Mouse (Mus musculus) lung, embryonic 15.5 days (tissue): ENCODE results near the gene Mre11a. TPM values are rescaled to one million over a fixed set of nuclear protein-coding genes. Genes with fewer than 3 reads are reported as not detected.
"Not testable (repeated sequence)": the region's sequence is repeated elsewhere in the genome, so short reads cannot be mapped to it uniquely, and the experiment has no call there.

Experiments
- ATAC-seq: fragments of 200-750 bp; cut with Nextera tagmentation; 2 replicates; pipeline ENCODE4 v1.8.0; 2017; ENCODE audit warnings: moderate number of reproducible peaks, borderline replicate concordance; ENCODE audit not compliant: low FRiP score, low TSS enrichment; ENCODE audit errors: extremely low read depth
- H3K27ac ChIP-seq: fragments of 300-500 bp; sonication (generic); 2 replicates; pipeline ENCODE4 v1.5.1; 2015; ENCODE audit warnings: moderate library complexity, mild to moderate bottlenecking, inconsistent platforms
- H3K27me3 ChIP-seq: fragments of 300-500 bp; sonication (generic); 2 replicates; pipeline ENCODE4 v1.6.1; 2015; ENCODE audit warnings: inconsistent platforms
- H3K36me3 ChIP-seq: fragments of 300-500 bp; sonication (generic); 2 replicates; pipeline ENCODE4 v1.6.1; 2015; ENCODE audit warnings: inconsistent platforms
- H3K4me1 ChIP-seq: fragments of 300-500 bp; sonication (generic); 2 replicates; pipeline ENCODE4 v1.6.1; 2015; ENCODE audit warnings: inconsistent platforms
- H3K4me2 ChIP-seq: fragments of 300-500 bp; sonication (generic); 2 replicates; pipeline ENCODE4 v1.6.1; 2015; ENCODE audit warnings: inconsistent platforms, mild to moderate bottlenecking, moderate library complexity
- H3K4me3 ChIP-seq: fragments of 300-500 bp; sonication (generic); 2 replicates; pipeline ENCODE4 v1.5.1; 2015; ENCODE audit warnings: mild to moderate bottlenecking, inconsistent platforms
- H3K9ac ChIP-seq: fragments of 300-500 bp; sonication (generic); 2 replicates; pipeline ENCODE4 v1.6.1; 2015; ENCODE audit warnings: inconsistent platforms
- H3K9me3 ChIP-seq: fragments of 300-500 bp; sonication (generic); 2 replicates; pipeline ENCODE4 v1.6.1; 2016; ENCODE audit warnings: inconsistent platforms
- WGBS: fragments of 180-500 bp; shearing (Covaris S2); methylation state at CpG from one replicate; pipeline ENCODE4 v1.1.7; 2015; 5-methylcytosine and 5-hydroxymethylcytosine counted together
- polyA plus RNA-seq: library from polyadenylated mRNA; unstranded; fragments of >200 nt; fragmentation: Nextera tagmentation; extraction: Ambion mirVana; gene quantifications from 2 replicates; pipeline ENCODE4 v1.2.1, GENCODE M21; 2015

Gene Mre11a
- polyA plus RNA-seq, 1 experiment from 2014 or later = 28.0 TPM

- Histone ChIP-seq H3K4me3 (no peak overlapping the region), H3K9ac (no peak overlapping the region), H3K27me3 (no peaks in the 10 kb centered on the region), H3K9me3 (no peaks in the 10 kb centered on the region), H3K4me2 (no peak overlapping the region), H3K36me3 (no peaks in the 10 kb centered on the region), H3K4me1 (no peaks in the 10 kb centered on the region), H3K27ac (no peak overlapping the region)
- no peak for ATAC-seq
- 50% methylated on average over 17 of the region's 17 CpGs for WGBS
Observed at GRCm38 (mm10) chr9:14872181-14872930, 87.9 kb downstream of the Mre11a start.

DNA sequence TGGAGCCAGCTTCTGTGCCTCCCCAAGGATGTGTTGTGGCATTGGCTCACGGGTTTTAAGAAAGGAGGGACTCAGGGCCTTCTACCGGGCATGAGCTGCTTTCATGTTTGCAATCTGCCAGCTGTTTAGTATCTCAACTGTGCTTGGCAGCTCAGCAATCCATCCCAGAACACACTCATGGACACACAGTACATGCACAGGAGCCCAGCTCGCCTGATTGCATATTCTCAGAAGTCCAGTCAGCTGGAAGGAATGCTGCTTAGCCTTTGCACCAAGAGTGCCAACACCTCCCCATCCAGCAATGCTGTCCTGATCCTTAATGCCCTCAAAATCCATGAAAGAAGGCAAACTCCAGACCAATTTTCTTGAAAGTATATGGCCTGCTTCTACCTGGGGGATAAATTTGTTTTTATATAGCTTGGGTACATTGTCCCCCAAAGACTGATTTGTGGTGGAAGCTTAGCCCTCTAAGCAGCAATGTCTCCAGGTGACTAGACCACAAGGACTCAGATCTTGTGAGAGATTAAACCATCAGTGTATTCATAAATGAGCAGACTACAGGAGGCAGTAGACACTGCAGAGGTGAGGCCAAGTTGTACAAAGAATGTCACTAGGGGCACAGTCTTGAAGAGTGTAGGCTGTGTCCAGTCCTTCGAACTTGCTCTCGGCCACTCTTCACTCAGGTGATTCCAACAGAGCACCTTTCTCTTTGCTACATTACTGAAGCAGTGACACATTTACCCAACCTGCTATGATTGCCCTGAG, 91.5 kb downstream of the Mre11a start:
- Histone ChIP-seq H3K9ac (no peak overlapping the region), H3K36me3 (no peaks in the 10 kb centered on the region), H3K9me3 (no peaks in the 10 kb centered on the region), H3K27ac (no peak overlapping the region), H3K4me1 (no peaks in the 10 kb centered on the region), H3K4me2 (no peak overlapping the region), H3K27me3 (no peaks in the 10 kb centered on the region), H3K4me3 (no peak overlapping the region)
- no peak for ATAC-seq
- 61% methylated on average over 5 of the region's 5 CpGs for WGBS

DNA sequence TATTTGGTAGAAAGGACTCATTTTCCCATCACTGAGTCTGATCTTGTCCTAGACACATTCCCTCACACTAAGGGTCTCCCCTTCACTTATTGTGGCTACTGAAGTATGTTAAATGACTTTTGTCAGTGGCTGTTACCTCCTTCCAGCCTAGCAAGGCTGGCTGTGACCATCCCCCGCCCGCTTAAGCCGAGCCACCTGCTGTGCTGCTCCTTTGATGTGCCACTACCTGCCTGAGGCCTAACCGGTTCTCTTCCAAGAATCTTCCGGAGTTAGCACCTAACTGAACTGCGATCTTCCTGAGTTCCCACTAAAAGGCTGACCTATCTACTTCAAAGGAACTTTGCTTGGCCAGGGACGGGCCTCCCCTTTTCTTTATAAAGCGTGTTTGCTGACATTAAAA, 92.1 kb downstream of the Mre11a start:
- H3K9ac ChIP-seq, H3K27ac ChIP-seq, H3K36me3 ChIP-seq, H3K9me3 ChIP-seq, H3K4me2 ChIP-seq, ATAC-seq, H3K4me3 ChIP-seq, H3K27me3 ChIP-seq, H3K4me1 ChIP-seq: not testable (repeated sequence)
- 32% methylated on average over 8 of the region's 8 CpGs for WGBS

DNA sequence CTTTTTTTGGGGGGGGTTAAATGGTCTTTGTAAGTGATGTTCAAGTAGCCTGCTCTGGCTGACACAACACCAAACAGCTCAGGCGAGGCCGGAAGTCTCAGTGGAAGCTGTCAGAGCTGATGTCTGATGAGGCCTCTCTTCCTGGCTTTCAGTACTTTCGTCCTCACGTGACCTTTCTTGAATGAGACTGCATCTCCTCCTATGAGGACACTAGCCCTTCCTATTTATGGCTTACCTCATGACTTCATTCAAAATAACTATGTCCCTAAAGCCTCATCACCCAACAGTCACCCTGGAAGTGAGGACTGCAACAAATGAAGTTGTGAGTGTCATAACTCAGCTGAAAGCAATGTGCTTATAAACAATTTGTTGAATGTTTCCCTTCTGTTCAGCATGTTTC, 100.2 kb downstream of the Mre11a start:
- H3K36me3 ChIP-seq = no peaks in the 10 kb centered on the region
- H3K4me3 ChIP-seq = no peak overlapping the region
- H3K4me1 ChIP-seq = 0 out of 2 replicates have a peak, but pooled peaks cover 7% of the 10 kb centered on the region
- WGBS = 43% methylated on average over 4 of the region's 4 CpGs
- peak; percentile 60; the same call in 1 of the 2 replicates for ATAC-seq
- no peaks in the 10 kb centered on the region for H3K27me3 ChIP-seq
- H3K27ac ChIP-seq = no peak overlapping the region
- no peak overlapping the region for H3K4me2 ChIP-seq
- no peak overlapping the region for H3K9ac ChIP-seq
- no peaks in the 10 kb centered on the region for H3K9me3 ChIP-seq

- no peaks in the 10 kb centered on the region for H3K9me3 ChIP-seq
- no peak overlapping the region for H3K4me3 ChIP-seq
- ATAC-seq = no peak
- no peaks in the 10 kb centered on the region for H3K27me3 ChIP-seq
- H3K4me1 ChIP-seq = 0 out of 2 replicates have a peak, but pooled peaks cover 7% of the 10 kb centered on the region
- H3K36me3 ChIP-seq = no peaks in the 10 kb centered on the region
- no peak overlapping the region for H3K9ac ChIP-seq
- no peak overlapping the region for H3K27ac ChIP-seq
- no peak overlapping the region for H3K4me2 ChIP-seq
Observed at GRCm38 (mm10) chr9:14885151-14885550, 100.7 kb downstream of the Mre11a start.

- H3K27me3 ChIP-seq = no peaks in the 10 kb centered on the region
- H3K4me1 ChIP-seq = 0 out of 2 replicates have a peak, but pooled peaks cover 7% of the 10 kb centered on the region
- WGBS = 58% methylated on average over 1 of the region's 1 CpGs
- no peaks in the 10 kb centered on the region for H3K9me3 ChIP-seq
- H3K4me3 ChIP-seq = no peak overlapping the region
- H3K36me3 ChIP-seq = no peaks in the 10 kb centered on the region
- H3K27ac ChIP-seq = no peak overlapping the region
- ATAC-seq = no peak
- H3K4me2 ChIP-seq = no peak overlapping the region
- no peak overlapping the region for H3K9ac ChIP-seq
Observed at GRCm38 (mm10) chr9:14885954-14886353, 101.5 kb downstream of the Mre11a start.

Other genes with a start within 250 kb of the Mre11a start
- gene Amotl1, start 139.6 kb upstream of the Mre11a start, polyA plus RNA-seq = 17.7 and 19.1 TPM in 2 replicates
- gene Piwil4, start 43.9 kb upstream of the Mre11a start, polyA plus RNA-seq = 0.23 and 0.25 TPM in 2 replicates
- 2.9 and 3.6 TPM in 2 replicates for gene Fut4, start 32.3 kb upstream of the Mre11a start, polyA plus RNA-seq
- gene 1700012B09Rik, start 13.6 kb upstream of the Mre11a start, polyA plus RNA-seq = 2.5 and 3.4 TPM in 2 replicates
- 36.1 and 38.0 TPM in 2 replicates for gene Ankrd49, start 202 bp downstream of the Mre11a start, polyA plus RNA-seq
- gene Gpr83, start 75.6 kb downstream of the Mre11a start, polyA plus RNA-seq = 0.16 and 0.91 TPM in 2 replicates
- 0.66 TPM in 1 of 2 replicates, not detected in the other for gene Izumo1r, start 119.3 kb downstream of the Mre11a start, polyA plus RNA-seq